Mouse (Mus musculus): Measurements from ENCODE around the gene Alkbh7. TPM values are rescaled to one million over a fixed set of nuclear protein-coding genes. Genes with fewer than 3 reads are reported as not detected.

The Alkbh7 gene
- total RNA-seq, 2 experiments from 2014 or later = 26.9 to 27.9 TPM

DNA sequence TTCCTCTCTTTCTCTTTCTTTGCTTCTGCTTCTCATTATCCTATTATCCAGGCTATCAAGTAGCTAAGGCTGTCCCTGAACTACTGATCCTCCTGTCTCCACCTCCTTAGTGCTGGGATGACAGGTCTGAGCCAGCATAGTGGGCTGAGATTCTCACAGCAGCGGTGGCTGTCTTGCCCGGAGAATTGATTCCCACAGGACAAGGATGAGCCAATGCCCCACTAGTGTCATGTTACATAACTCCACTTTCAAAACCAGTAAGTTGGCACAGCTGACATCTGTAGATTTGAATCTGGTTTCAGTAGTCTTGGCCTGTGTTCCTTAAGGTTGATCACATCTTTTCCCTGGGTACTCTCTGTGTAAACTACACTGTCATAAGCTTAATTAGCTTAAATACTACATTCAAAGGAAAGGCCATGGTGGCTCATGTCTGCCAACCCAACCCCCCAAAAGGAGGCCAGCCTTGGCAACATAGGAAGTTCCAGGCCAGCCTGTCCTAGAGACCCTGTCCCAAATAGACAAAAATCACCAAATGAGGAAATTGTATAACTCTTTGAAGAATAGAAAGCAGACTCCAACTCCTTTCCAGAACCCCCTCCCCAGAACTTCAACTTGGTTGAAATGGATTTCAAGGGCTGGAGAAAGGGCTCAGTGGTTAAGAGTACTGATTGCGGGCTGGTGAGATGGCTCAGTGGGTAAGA is 10.9 kb upstream of the Alkbh7 start:
- no peak for DNase-seq (ENCODE audit: low spot score)

DNA sequence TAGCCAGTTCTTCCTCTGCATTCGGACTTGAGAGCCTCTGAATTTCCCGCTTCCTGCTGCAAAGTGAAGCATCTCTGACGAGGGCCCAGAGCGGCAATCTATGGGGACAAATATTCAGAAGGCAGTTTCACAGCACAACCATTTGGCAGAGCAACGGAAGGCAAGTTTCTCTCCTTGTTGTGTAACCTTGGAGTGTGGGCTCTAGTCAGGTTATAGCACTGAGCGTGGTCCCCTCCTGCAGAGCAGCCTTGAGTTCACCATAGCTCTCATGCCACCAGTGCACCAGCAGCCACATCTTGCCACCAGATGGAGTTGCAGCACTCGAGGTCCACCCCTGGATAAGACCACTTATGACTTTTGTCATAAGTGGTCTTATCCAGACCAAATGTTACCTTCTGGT is 8.7 kb upstream of the Alkbh7 start:
- DNase-seq (ENCODE audit: low spot score) = no peak

GRCm38 (mm10) chr17:56988921-56989430 is 8.2 kb upstream of the Alkbh7 start:
- DNase-seq (ENCODE audit: low spot score) = no peak

DNA sequence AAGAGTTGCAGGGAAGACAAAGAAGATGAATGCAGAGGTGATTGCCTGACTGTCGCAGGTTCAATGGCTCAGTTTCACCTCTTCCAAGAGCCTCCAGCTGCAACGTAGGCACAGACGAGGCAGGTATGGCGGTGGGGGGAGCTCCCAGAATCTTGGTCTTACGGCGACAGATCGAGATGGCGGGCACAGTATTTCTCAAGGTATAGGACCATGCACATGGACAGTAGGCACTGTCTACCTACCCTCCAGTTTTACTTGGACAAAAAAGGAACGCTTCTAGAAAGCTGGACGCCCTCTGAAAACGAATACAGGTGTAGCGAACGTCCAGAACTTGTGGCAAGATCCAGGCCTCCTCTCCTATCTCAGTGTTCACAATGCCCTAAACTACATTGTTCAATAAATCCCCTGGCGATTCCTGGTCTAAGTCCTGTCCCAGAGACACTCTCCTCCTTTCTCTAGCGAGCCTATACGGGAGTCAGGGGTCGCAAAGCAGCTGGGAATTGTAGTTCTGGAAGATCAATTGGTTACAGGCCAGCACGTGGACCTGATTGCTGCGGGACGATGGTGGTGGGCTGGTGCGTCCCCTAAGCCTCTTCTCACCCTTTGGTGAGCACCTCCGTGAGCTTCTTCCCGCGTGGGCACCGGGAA is 7.5 kb upstream of the Alkbh7 start:
- DNase-seq (ENCODE audit: low spot score) = peak; percentile 85

DNA sequence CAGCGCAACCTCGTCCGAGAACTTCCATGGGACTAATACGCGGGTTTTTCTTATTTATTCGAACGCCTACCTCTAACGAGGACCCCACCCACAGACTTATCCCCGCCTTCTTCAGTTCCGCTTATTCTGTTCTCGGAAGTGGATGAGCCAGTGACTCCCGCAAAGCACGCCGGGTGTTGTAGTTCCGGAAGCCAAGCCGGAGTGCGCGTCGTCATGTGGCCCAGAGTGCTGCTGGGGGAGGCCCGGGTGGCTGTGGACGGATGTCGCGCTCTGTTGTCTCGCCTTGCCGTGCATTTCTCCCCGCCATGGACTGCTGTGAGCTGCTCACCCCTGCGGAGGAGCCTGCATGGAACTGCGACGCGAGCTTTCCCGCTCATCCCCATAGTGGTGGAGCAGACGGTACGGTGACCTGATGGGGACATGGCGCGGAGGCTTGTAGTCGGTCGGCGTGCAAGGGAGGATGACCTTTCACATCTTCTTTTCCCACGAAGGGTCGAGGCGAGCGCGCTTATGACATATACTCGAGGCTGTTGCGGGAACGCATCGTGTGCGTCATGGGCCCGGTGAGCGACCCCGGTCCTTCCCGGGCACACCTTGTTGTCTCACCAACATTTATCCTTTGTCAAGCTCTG is 6.9 kb upstream of the Alkbh7 start, which contains the start of gene Clpp:
Clpp (plus strand) TSS at position 191 of the 632 bp plus-strand sequence.
- peak; percentile 97 for DNase-seq (ENCODE audit: low spot score)

GRCm38 (mm10) chr17:56990966-56991365 is 6.2 kb upstream of the Alkbh7 start:
- DNase-seq (ENCODE audit: low spot score) = no peak

GRCm38 (mm10) chr17:56995046-56995445 is 2.1 kb upstream of the Alkbh7 start:
- no peak for DNase-seq (ENCODE audit: low spot score)

DNA sequence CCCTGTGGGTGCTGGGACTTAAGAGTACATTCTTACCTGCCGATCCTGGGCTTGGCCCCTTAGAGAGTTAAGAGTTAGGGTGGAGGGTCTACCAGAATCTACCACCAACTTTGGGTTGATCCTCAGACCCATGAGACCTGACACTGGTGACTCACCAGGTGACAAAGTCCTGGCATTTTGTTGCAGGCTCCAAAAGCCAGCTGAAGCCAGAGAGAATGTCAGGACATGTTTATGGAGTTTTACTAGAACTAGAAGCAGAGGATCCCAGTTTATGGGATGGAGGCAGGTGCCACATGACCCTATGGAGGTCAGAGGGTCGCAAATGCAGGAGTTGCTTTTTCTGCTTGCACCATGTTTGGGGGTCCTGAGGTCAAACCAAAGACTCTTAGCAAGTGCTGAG is 633 bp upstream of the Alkbh7 start:
- DNase-seq (ENCODE audit: low spot score) = no peak

- no peak for DNase-seq (ENCODE audit: low spot score)
These were observed 2.3 kb downstream of the Alkbh7 start for GRCm38 (mm10) chr17:56999414-56999813.

- DNase-seq (ENCODE audit: low spot score) = no peak
These were observed 3.0 kb downstream of the Alkbh7 start, which contains the start of gene Pspn for GRCm38 (mm10) chr17:56999968-57000609. Gene Pspn (minus strand): TSS chr17:57000018.

DNA sequence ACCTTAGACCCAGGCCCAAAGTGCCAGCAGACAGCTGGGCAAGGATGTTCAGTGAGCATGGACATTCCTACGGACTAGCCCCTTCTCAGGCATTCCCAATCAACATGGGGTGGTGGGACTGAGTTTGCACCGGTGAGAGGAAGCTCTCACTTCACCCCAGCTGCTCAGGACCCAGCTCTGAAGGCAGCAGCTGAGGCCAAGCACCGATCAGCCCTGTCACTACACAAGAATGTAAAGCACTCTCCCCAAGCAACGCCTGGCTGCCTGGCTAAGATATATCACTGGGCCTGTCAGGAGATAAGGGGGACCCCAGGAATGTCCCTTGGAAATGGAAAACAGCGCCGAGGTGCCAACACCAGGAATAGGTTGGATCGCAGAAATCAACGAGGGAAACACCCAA is 4.1 kb downstream of the Alkbh7 start:
- no peak for DNase-seq (ENCODE audit: low spot score)

- no peak for DNase-seq (ENCODE audit: low spot score)
These were observed 6.9 kb downstream of the Alkbh7 start for GRCm38 (mm10) chr17:57003994-57004393.

GRCm38 (mm10) chr17:57007137-57007905 is 10.2 kb downstream of the Alkbh7 start:
- DNase-seq (ENCODE audit: low spot score) = no peak

- no peak for DNase-seq (ENCODE audit: low spot score)
These were observed 13.7 kb downstream of the Alkbh7 start for GRCm38 (mm10) chr17:57010911-57011235.

DNA sequence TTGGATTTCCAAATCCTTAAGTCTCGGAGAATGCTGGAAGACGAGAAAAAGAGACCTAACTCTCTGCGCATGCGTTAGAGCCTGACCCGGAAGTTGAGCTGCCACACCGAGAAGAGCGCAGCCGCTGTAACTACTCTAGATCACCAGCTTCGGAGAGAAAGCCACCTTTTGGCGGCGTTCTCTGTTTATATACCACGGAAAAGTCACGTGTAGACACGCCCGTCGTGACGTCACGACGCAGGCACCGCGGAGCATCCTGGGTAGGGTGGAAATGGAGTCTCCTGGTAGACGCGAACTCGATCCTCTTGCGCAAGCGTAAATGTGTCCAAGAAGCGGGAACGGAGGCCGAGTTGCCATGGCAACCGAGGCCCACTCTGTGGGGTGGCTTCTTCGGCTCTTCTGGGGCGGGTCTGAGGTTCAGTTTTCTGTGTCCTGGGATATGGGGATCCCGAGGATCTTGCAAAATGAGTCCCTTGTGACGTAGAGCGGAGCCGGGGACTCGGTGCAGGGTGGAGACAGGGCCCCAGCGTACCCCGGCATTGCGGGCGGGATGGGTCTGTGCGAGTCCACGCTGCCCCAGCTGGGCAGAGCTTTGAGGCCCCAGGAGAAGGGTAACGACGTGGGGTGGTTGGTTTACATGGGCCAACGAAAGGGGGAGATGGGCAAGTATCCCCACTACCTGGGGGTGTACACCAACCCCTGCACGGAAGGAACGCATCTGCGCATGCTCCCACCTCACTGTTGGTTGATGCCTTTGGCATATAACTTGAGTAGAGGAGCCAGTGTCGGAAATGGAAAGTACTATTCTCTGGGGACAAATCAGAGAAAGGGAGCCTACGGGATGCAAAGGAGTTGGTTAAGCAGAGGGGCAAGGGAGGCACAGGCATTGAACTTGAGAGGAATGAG is 14.3 kb downstream of the Alkbh7 start, which contains the start of the genes Gtf2f1 and Gm17949:
Gtf2f1 (minus strand) TSS at position 53 of the 906 bp plus-strand sequence.
Gm17949 (plus strand) TSS at position 234 of the 906 bp plus-strand sequence.
- DNase-seq (ENCODE audit: low spot score) = peak; percentile 92

- no peak for DNase-seq (ENCODE audit: low spot score)
These were observed 15.2 kb downstream of the Alkbh7 start for GRCm38 (mm10) chr17:57012245-57012795.

GRCm38 (mm10) chr17:57019693-57020092 is 22.6 kb downstream of the Alkbh7 start:
- no peak for DNase-seq (ENCODE audit: low spot score)

DNA sequence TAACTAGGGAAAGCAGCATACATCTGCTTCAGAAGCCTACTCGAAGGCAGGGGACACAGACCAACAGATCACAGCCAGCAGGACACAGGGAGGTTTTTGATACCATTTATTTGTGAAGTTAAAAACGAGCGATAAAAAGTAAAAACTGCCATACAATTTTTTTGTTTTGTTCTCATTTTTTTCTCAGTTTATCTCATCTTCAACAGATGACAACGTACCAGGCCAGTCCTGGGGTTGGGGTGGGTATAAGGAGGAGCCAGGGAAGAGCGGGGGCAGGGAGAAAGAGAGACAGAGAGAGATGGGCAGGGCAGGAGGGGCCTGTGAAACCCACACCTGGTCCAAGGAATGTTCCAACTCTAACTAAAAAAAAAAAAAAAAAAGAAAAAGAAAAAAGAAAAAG is 23.8 kb downstream of the Alkbh7 start:
- no peak for DNase-seq (ENCODE audit: low spot score)

GRCm38 (mm10) chr17:57027471-57027870 is 30.3 kb downstream of the Alkbh7 start:
- DNase-seq (ENCODE audit: low spot score) = no peak

- no peak for DNase-seq (ENCODE audit: low spot score)
These were observed 32.6 kb downstream of the Alkbh7 start for GRCm38 (mm10) chr17:57029691-57030090.

Data from gastrocnemius, adult 18-20 months (tissue).